Mouse (Mus musculus) hindbrain, embryonic 10.5 days (tissue): ENCODE data around the gene Sos1. TPM values are rescaled to one million over a fixed set of nuclear protein-coding genes. Genes with fewer than 3 reads are reported as not detected.

Source experiments
- DNase-seq: peaks from one replicate; pipeline ENCODE4 v3.0.0-alpha.2; 2017; ENCODE audit warnings: low spot score
- H3K27ac ChIP-seq: fragments of 300-500 bp; sonication (generic); 2 replicates; pipeline ENCODE4 v1.5.1; 2016; ENCODE audit warnings: mild to moderate bottlenecking, moderate library complexity
- H3K27me3 ChIP-seq: fragments of 300-500 bp; sonication (generic); 2 replicates; pipeline ENCODE4 v1.6.1; 2016; ENCODE audit warnings: mild to moderate bottlenecking; ENCODE audit not compliant: poor library complexity, insufficient read depth, severe bottlenecking
- H3K36me3 ChIP-seq: fragments of 300-500 bp; sonication (generic); 2 replicates; pipeline ENCODE4 v1.6.1; 2016; ENCODE audit warnings: mild to moderate bottlenecking, moderate library complexity
- H3K4me1 ChIP-seq: fragments of 300-500 bp; sonication (generic); replicated peaks from 2 replicates; pipeline ENCODE4 v1.6.1; 2016; ENCODE audit warnings: mild to moderate bottlenecking
- H3K4me3 ChIP-seq: fragments of 300-500 bp; sonication (generic); 2 replicates; pipeline ENCODE4 v1.5.1; 2016; ENCODE audit warnings: mild to moderate bottlenecking, moderate library complexity
- H3K9me3 ChIP-seq: fragments of 300-500 bp; sonication (generic); 2 replicates; pipeline ENCODE4 v1.6.1; 2016; ENCODE audit warnings: mild to moderate bottlenecking, moderate library complexity
- WGBS: fragments of 180-500 bp; shearing (Covaris S2); methylation state at CpG from one replicate; pipeline ENCODE4 v1.1.7; 2016; 5-methylcytosine and 5-hydroxymethylcytosine counted together
- polyA plus RNA-seq: library from polyadenylated mRNA; unstranded; fragments of >200 nt; fragmentation: Nextera tagmentation; extraction: Ambion mirVana; gene quantifications from 2 replicates; pipeline ENCODE4 v1.2.1, GENCODE M21; 2016

Sos1 gene
- 3.3 and 4.3 TPM in 2 replicates for polyA plus RNA-seq

GRCm38 (mm10) chr17:80480031-80480854 is at the start of gene Sos1:
TSS of gene Sos1 (minus strand) at chr17:80480453.
- Histone ChIP-seq H3K9me3 (no peaks in the 10 kb centered on the region), H3K27me3 (no peaks in the 10 kb centered on the region), H3K4me3 (peak within 1 kb of the TSS; percentile 98), H3K4me1 (peaks cover 45% of the 10 kb centered on the region), H3K36me3 (peaks cover 23% of the 10 kb centered on the region), H3K27ac (peak within 1 kb of the TSS; percentile 98)
- DNase-seq: peak; percentile 99
- under 1% methylated on average over 90 of the region's 90 CpGs for whole genome bisulfite sequencing

- DNase-seq: no peak
- WGBS: 85% methylated on average over 3 of the region's 3 CpGs
- H3K27me3 ChIP-seq: no peaks in the 10 kb centered on the region
- H3K4me3 ChIP-seq: no peak overlapping the region
- no peaks in the 10 kb centered on the region for H3K9me3 ChIP-seq
- no peaks in the 10 kb centered on the region for H3K36me3 ChIP-seq
- H3K4me1 ChIP-seq: no peaks in the 10 kb centered on the region
- H3K27ac ChIP-seq: no peak overlapping the region
Measured at GRCm38 (mm10) chr17:80523231-80523630, 43.0 kb upstream of the Sos1 start.

- H3K27ac ChIP-seq: no peak overlapping the region
- WGBS: 73% methylated on average over 7 of the region's 7 CpGs
Measured at GRCm38 (mm10) chr17:80522229-80522556, 41.9 kb upstream of the Sos1 start.

GRCm38 (mm10) chr17:80521521-80522228 is 41.4 kb upstream of the Sos1 start:
- Histone ChIP-seq H3K27ac (no peak overlapping the region), H3K9me3 (no peaks in the 10 kb centered on the region), H3K36me3 (no peaks in the 10 kb centered on the region), H3K4me1 (no peaks in the 10 kb centered on the region), H3K27me3 (no peaks in the 10 kb centered on the region), H3K4me3 (no peak overlapping the region)
- WGBS: 53% methylated on average over 4 of the region's 4 CpGs
- no peak for DNase-seq

More at GRCm38 (mm10) chr17:80522229-80522556, 41.9 kb upstream of the Sos1 start:
- H3K36me3 ChIP-seq: no peaks in the 10 kb centered on the region
- H3K9me3 ChIP-seq: no peaks in the 10 kb centered on the region
- H3K27me3 ChIP-seq: no peaks in the 10 kb centered on the region
- H3K4me1 ChIP-seq: no peaks in the 10 kb centered on the region
- no peak overlapping the region for H3K4me3 ChIP-seq
- DNase-seq: no peak

- H3K27me3 ChIP-seq: no peaks in the 10 kb centered on the region
- H3K36me3 ChIP-seq: no peaks in the 10 kb centered on the region
- H3K4me1 ChIP-seq: no peaks in the 10 kb centered on the region
- H3K4me3 ChIP-seq: no peak overlapping the region
- no peaks in the 10 kb centered on the region for H3K9me3 ChIP-seq
- H3K27ac ChIP-seq: no peak overlapping the region
- 86% methylated on average over 8 of the region's 8 CpGs for WGBS
- DNase-seq: no peak
Measured at GRCm38 (mm10) chr17:80520537-80520936, 40.3 kb upstream of the Sos1 start.

- Histone ChIP-seq H3K36me3 (no peaks in the 10 kb centered on the region), H3K4me1 (no peaks in the 10 kb centered on the region), H3K27ac (no peak overlapping the region), H3K27me3 (no peaks in the 10 kb centered on the region), H3K4me3 (no peak overlapping the region), H3K9me3 (no peaks in the 10 kb centered on the region)
- DNase-seq: no peak
- 93% methylated on average over 12 of the region's 12 CpGs for WGBS
Measured at GRCm38 (mm10) chr17:80518811-80519210, 38.6 kb upstream of the Sos1 start.

- Histone ChIP-seq H3K27ac (no peak overlapping the region), H3K27me3 (no peaks in the 10 kb centered on the region), H3K4me1 (no peaks in the 10 kb centered on the region), H3K4me3 (no peak overlapping the region), H3K9me3 (no peaks in the 10 kb centered on the region), H3K36me3 (no peaks in the 10 kb centered on the region)
- peak; percentile 16 for DNase-seq
- WGBS: 72% methylated on average over 9 of the region's 9 CpGs
Measured at GRCm38 (mm10) chr17:80517244-80517643, 37.0 kb upstream of the Sos1 start.

- Histone ChIP-seq H3K27me3 (no peaks in the 10 kb centered on the region), H3K9me3 (no peaks in the 10 kb centered on the region), H3K36me3 (no peaks in the 10 kb centered on the region), H3K27ac (no peak overlapping the region), H3K4me1 (no peaks in the 10 kb centered on the region), H3K4me3 (no peak overlapping the region)
- DNase-seq: no peak
- WGBS: 92% methylated on average over 9 of the region's 9 CpGs
Measured at GRCm38 (mm10) chr17:80515956-80516355, 35.7 kb upstream of the Sos1 start.

- no peaks in the 10 kb centered on the region for H3K27me3 ChIP-seq
- no peaks in the 10 kb centered on the region for H3K9me3 ChIP-seq
- no peak overlapping the region for H3K27ac ChIP-seq
- DNase-seq: no peak
- H3K36me3 ChIP-seq: no peaks in the 10 kb centered on the region
- no peak overlapping the region for H3K4me3 ChIP-seq
- WGBS: 91% methylated on average over 7 of the region's 7 CpGs
- no peaks in the 10 kb centered on the region for H3K4me1 ChIP-seq
Measured at GRCm38 (mm10) chr17:80515513-80515912, 35.3 kb upstream of the Sos1 start.

GRCm38 (mm10) chr17:80513766-80514165 is 33.5 kb upstream of the Sos1 start:
- no peak overlapping the region for H3K27ac ChIP-seq
- no peaks in the 10 kb centered on the region for H3K36me3 ChIP-seq
- H3K4me1 ChIP-seq: no peaks in the 10 kb centered on the region
- H3K27me3 ChIP-seq: no peaks in the 10 kb centered on the region
- no peak overlapping the region for H3K4me3 ChIP-seq
- DNase-seq: no peak
- H3K9me3 ChIP-seq: no peaks in the 10 kb centered on the region
- WGBS: 83% methylated on average over 8 of the region's 8 CpGs

GRCm38 (mm10) chr17:80510459-80510855 is 30.2 kb upstream of the Sos1 start:
- no peaks in the 10 kb centered on the region for H3K27me3 ChIP-seq
- WGBS: 88% methylated on average over 3 of the region's 3 CpGs
- H3K27ac ChIP-seq: no peak overlapping the region
- no peak overlapping the region for H3K4me3 ChIP-seq
- no peaks in the 10 kb centered on the region for H3K9me3 ChIP-seq
- no peak for DNase-seq
- no peaks in the 10 kb centered on the region for H3K4me1 ChIP-seq
- H3K36me3 ChIP-seq: no peaks in the 10 kb centered on the region

- no peak for DNase-seq
- Histone ChIP-seq H3K4me1 (no peaks in the 10 kb centered on the region), H3K4me3 (no peak overlapping the region), H3K27ac (no peak overlapping the region), H3K36me3 (no peaks in the 10 kb centered on the region), H3K9me3 (no peaks in the 10 kb centered on the region), H3K27me3 (no peaks in the 10 kb centered on the region)
- 47% methylated on average over 4 of the region's 4 CpGs for WGBS
Measured at GRCm38 (mm10) chr17:80509494-80510458, 29.5 kb upstream of the Sos1 start.
